Mouse (Mus musculus) layer of hippocampus, postnatal 10 days (tissue): ENCODE results near the gene Nrde2. TPM values are rescaled to one million over a fixed set of nuclear protein-coding genes. Genes with fewer than 3 reads are reported as not detected.
"Not testable (repeated sequence)": the region's sequence is repeated elsewhere in the genome, so short reads cannot be mapped to it uniquely, and the experiment has no call there.

Experiments used
- DNase-seq, 2 experiments: peaks; one replicate each; pipeline ENCODE4 v3.0.0; 2021; ENCODE audit warnings: low spot score in 2 of 2
- long read RNA-seq: library from polyadenylated mRNA; stranded (forward); transcript quantifications from one replicate; pipeline ENCODE4 v2.0.0, GENCODE M21; 2023
- total RNA-seq, 2 experiments: library from RNA; stranded (reverse); gene quantifications; 2 replicates each; pipeline ENCODE4 v1.2.3; 2021

The Nrde2 gene
- 10 to 100 TPM; 17.1 to 19.0 TPM for total RNA-seq
- long read RNA-seq, transcript Nrde2-201 (14 exons, 3,718 nt), result major isoform, 5 of 12 reads
- long read RNA-seq, partial matches to known transcripts, result 6 of 12 reads
- long read RNA-seq, other reads (novel, unspliced or antisense), result 1 of 12 reads

GRCm38 (mm10) chr12:100159261-100159975 lies at the start of gene Nrde2:
Gene Nrde2, minus strand, starts transcription at chr12:100159653.
- DNase-seq, result peak; percentile 87 to 89

GRCm38 (mm10) chr12:100206926-100207325 lies 47.5 kb upstream of the Nrde2 start:
- no peak for DNase-seq

- DNase-seq, result no peak
These were observed 47.1 kb upstream of the Nrde2 start for GRCm38 (mm10) chr12:100206521-100206920.

GRCm38 (mm10) chr12:100205156-100205555 lies 45.7 kb upstream of the Nrde2 start:
- DNase-seq, result no peak

- DNase-seq, result no peak
These were observed 44.3 kb upstream of the Nrde2 start for GRCm38 (mm10) chr12:100203759-100204158.

- DNase-seq, result peak; percentile 95 to 96
These were observed 42.4 kb upstream of the Nrde2 start for GRCm38 (mm10) chr12:100201838-100202237.

DNA sequence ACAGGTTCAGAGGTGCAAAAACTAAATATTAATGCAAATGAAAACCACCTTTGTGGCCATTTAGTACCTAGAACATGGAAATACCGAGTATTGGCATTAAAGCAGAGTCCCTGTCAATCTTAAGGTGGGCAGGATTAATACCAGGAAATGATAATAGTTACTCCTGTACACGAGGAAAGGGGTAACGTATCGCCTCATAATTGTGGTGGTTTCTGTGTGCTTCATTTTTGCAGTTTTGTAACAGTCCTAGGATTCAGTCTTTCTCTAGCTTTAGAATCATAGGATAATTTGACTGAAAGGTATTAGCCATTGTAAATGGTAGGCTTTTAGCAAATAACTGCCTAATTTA lies 41.9 kb upstream of the Nrde2 start:
- DNase-seq, result no peak

DNA sequence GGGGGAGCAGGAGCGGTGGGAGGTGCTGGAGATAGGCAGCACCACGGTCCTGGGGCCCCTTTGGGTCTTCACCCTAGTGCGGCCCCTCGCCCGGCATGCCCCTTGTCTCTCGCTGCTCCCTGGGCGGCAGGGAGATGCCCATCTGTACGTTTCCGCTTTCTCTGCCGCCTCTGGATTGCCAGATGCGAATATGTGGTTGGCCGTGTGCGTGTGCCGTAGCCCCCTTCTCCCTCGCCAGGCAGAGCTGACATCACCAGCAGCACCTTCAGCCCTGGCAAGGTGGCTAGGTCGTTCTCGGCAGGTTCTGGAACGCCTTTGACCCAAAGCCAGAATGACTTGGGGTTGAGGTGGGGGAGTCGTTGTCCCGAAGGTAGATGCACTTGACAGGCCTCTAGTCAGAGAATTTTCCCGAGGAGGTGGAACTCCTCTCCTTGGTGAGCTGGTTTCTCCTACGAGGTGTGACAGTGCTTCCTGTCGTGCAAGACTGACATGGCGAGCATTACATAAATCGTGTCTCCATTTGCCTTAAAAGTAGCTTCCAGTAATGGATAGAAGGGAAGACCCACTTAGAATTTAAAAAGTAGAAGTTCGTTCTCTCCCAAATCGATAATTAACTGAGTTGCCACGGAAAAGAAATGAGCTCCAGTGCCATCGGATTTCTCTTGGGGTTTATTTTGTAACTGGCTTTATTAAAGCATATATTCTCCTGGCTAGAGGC lies 41.4 kb upstream of the Nrde2 start:
- no peak for DNase-seq

- DNase-seq, result peak; percentile 82 to 83
These were observed 40.6 kb upstream of the Nrde2 start for GRCm38 (mm10) chr12:100199891-100200644.

- peak; percentile 97 to 99 for DNase-seq
These were observed 39.7 kb upstream of the Nrde2 start, which contains the start of gene Calm1 for GRCm38 (mm10) chr12:100198967-100199660. Gene Calm1, plus strand, starts transcription at chr12:100199435.

- no peak for DNase-seq
These were observed 37.3 kb upstream of the Nrde2 start for GRCm38 (mm10) chr12:100196786-100197185.

- no peak for DNase-seq
These were observed 34.7 kb upstream of the Nrde2 start for GRCm38 (mm10) chr12:100194181-100194580.

GRCm38 (mm10) chr12:100190802-100191201 lies 31.3 kb upstream of the Nrde2 start:
- DNase-seq, result no peak

DNA sequence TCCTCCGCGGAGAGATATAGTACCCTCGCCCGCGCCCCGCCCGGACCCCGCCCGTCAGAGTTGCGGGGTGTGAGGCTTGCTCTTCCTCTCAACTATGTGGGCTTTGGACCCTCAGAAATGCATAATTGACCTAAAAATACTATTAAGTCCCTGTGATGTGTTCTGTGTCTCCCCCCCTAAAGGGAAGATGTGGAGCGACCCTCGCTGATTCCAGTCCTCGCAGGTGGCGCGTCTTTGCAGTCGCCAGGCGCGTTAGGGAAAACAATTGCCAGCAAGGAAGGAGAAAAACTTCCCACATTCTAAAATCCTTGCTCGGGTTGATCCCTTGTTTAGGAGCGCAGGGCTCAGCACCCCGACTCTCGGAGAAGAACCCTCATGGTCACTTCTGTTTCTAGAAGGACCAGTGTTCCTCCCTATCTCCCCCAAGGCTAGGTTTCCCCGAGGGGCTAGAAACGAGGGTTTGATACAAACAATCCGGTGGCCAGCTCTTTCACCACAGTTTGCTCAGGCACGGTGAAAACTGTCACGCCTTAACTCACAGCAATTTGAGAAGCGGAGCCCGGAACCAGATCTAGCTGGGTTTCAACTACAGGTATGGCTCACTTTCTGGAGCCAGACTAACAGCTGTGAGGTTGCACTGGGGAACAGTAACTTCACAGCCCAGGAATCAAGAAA lies 28.4 kb upstream of the Nrde2 start:
- no peak for DNase-seq

GRCm38 (mm10) chr12:100187013-100187755 lies 27.7 kb upstream of the Nrde2 start:
- DNase-seq, result peak; percentile 98 to 99

GRCm38 (mm10) chr12:100186376-100186775 lies 26.9 kb upstream of the Nrde2 start:
- DNase-seq, result peak in 1 of 2 experiments; percentile 34

DNA sequence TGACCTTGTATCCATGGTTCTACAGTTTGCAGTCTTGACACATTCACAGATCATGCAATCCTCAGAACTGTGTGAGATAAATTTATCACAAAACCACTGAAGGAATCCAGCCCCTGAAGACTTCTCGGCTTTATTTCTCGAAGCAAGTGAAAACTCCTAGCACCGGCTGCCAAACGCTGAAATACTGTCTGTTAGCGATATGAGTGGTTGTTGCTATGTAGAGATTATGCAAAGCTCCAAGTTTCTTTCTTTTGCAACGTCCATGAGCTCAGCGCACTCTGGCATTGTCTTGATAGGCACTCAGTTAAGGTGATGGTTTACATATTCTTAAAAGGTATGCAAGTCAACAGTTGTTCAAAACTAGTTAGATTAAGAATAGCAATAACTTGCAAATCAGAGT lies 26.4 kb upstream of the Nrde2 start:
- DNase-seq, result no peak

GRCm38 (mm10) chr12:100184976-100185375 lies 25.5 kb upstream of the Nrde2 start:
- DNase-seq, result not testable (repeated sequence)

DNA sequence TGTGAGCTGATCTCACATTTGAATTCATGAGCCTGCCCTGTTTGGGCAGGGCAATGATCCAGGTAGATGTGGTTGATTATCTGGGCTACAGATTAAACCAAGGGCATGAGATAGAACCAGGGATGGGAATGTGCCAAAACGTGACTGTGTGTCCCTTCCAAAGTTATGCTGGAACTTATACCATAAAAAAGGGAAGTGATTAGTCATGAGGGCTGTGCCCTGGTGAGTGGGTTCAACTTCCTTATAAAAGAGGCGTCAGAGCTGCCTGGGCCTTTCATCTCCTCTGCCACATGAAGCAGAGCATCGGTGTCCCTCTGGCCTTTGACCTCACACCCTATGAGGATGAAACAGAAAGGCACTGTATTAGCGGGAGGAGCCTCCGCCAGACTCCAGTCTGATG lies 24.5 kb upstream of the Nrde2 start:
- DNase-seq, result no peak

GRCm38 (mm10) chr12:100182676-100183075 lies 23.2 kb upstream of the Nrde2 start:
- DNase-seq, result no peak
